Mouse (Mus musculus): ENCODE data around the gene Chat. TPM values are rescaled to one million over a fixed set of nuclear protein-coding genes. Genes with fewer than 3 reads are reported as not detected.

Chat gene
- 1 to 10 TPM in 1 of 2 experiments, under 1 TPM in 1; 0.76 to 3.1 TPM for total RNA-seq (2021)

- intact Hi-C loops (cut with DNase I), result no loop called here
- no peak for DNase-seq (ENCODE audit: low spot score in 2 of 2)
These were observed at the start of gene Chat for GRCm38 (mm10) chr14:32465889-32466288. Gene Chat (minus strand): TSS chr14:32465989.

- intact Hi-C loops (cut with DNase I), result no loop called here
- DNase-seq (ENCODE audit: low spot score in 2 of 2), result peak; percentile 93 to 95
These were observed 47.7 kb upstream of the Chat start, which contains the start of gene Ercc6 for GRCm38 (mm10) chr14:32513336-32514032. Gene Ercc6 (plus strand): TSS chr14:32513521.

DNA sequence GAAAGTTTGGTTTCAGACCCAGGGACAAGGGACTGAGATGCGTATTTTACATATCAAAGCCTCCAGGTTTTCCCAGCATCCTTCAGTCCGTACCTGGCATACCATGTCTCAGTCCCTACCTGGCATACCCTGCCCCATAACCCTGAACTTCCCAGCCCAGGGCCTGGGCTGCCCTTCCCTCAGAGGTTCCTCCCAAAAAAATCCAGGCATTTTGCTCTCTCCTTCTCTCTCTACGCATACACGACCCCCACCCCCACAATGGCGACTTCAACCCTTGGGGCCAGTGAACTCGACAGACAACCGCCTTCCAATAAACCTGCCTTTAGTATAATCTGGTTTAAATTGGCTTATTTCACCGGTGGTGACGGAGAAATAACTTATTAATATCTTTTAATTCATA lies 47.1 kb upstream of the Chat start:
- intact Hi-C loops (cut with DNase I), result no loop called here
- no peak for DNase-seq (ENCODE audit: low spot score in 2 of 2)

DNA sequence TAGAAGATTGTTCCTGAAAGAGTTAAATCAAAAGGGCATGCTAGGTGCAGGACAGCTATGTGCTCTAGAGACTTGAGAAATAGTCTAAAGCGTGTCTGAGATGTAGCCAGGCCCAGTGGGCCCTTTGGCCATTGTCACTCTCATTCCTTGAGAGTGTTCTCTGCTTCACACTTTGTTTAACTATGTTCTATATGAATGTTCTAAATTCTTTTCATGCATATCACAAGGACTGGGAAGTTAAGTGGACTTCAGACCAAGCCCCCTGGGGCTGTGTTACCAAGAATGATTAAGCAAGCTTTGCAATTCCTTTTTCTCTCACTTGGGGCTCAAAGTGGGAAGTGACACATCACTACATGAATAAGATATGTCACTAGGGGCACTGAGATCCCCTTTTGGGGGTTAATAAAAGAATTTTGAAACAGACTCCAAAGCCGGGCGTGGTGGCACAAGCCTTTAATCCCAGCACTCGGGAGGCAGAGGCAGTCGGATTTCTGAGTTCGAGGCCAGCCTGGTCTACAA lies 43.7 kb upstream of the Chat start:
- intact Hi-C loops (cut with DNase I), result no loop called here
- DNase-seq (ENCODE audit: low spot score in 2 of 2), result no peak

- intact Hi-C loops (cut with DNase I), result no loop called here
- DNase-seq (ENCODE audit: low spot score in 2 of 2), result no peak
These were observed 42.5 kb upstream of the Chat start for GRCm38 (mm10) chr14:32508105-32508835.

GRCm38 (mm10) chr14:32507216-32507615 lies 41.4 kb upstream of the Chat start:
- DNase-seq (ENCODE audit: low spot score in 2 of 2), result no peak
- intact Hi-C loops (cut with DNase I), result no loop called here

GRCm38 (mm10) chr14:32506329-32506728 lies 40.5 kb upstream of the Chat start:
- intact Hi-C loops (cut with DNase I), result no loop called here

GRCm38 (mm10) chr14:32503897-32504296 lies 38.1 kb upstream of the Chat start:
- intact Hi-C loops (cut with DNase I), result no loop called here
- DNase-seq (ENCODE audit: low spot score in 2 of 2), result no peak

More at GRCm38 (mm10) chr14:32506329-32506728, 40.5 kb upstream of the Chat start:
- DNase-seq (ENCODE audit: low spot score in 2 of 2), result no peak

GRCm38 (mm10) chr14:32502764-32503688 lies 37.2 kb upstream of the Chat start:
- DNase-seq (ENCODE audit: low spot score in 2 of 2), result no peak
- intact Hi-C loops (cut with DNase I), result no loop called here

- intact Hi-C loops (cut with DNase I), result no loop called here
- no peak for DNase-seq (ENCODE audit: low spot score in 2 of 2)
These were observed 35.5 kb upstream of the Chat start for GRCm38 (mm10) chr14:32501303-32501702.

- no peak for DNase-seq (ENCODE audit: low spot score in 2 of 2)
- intact Hi-C loops (cut with DNase I), result no loop called here
These were observed 30.5 kb upstream of the Chat start for GRCm38 (mm10) chr14:32496115-32496850.

GRCm38 (mm10) chr14:32492521-32492920 lies 26.7 kb upstream of the Chat start:
- intact Hi-C loops (cut with DNase I), result no loop called here
- peak; percentile 29 to 68 for DNase-seq (ENCODE audit: low spot score in 2 of 2)

DNA sequence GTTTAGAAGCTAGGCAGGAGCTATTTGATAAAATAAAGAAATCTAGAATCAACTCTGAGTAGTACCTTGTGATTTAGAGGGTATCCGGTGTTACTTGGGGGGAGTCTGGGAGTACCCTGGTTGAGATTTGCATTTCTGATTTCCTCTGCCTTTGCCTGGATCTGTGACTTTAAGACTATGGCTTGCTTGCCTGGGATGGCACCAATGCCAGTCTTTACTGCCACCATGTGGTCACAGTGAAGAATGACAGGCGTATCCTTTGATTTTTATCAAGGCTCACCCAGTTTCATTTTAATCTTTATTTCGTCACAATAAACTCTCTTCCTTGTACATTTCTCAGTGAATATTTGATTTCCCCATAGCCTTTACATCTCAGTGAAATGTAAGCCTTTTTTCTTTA lies 16.3 kb upstream of the Chat start:
- DNase-seq (ENCODE audit: low spot score in 2 of 2), result no peak
- intact Hi-C loops (cut with DNase I), result loop anchor here (2.0 kb wide), 1 partner anchor 253 kb away; no protein-coding TSS in a partner anchor

GRCm38 (mm10) chr14:32477581-32477980 lies 11.8 kb upstream of the Chat start:
- no peak for DNase-seq (ENCODE audit: low spot score in 2 of 2)
- intact Hi-C loops (cut with DNase I), result no loop called here

- intact Hi-C loops (cut with DNase I), result no loop called here
- no peak for DNase-seq (ENCODE audit: low spot score in 2 of 2)
These were observed 10.8 kb upstream of the Chat start for GRCm38 (mm10) chr14:32476559-32476958.

- intact Hi-C loops (cut with DNase I), result loop anchor here (2.0 to 5.0 kb wide), 2 partner anchors 161 to 244 kb away; no protein-coding TSS in a partner anchor
- peak; percentile 63 to 83 for DNase-seq (ENCODE audit: low spot score in 2 of 2)
These were observed 7.2 kb upstream of the Chat start for GRCm38 (mm10) chr14:32472996-32473395.

GRCm38 (mm10) chr14:32467606-32468005 lies 1.8 kb upstream of the Chat start:
- no peak for DNase-seq (ENCODE audit: low spot score in 2 of 2)
- intact Hi-C loops (cut with DNase I), result no loop called here

DNA sequence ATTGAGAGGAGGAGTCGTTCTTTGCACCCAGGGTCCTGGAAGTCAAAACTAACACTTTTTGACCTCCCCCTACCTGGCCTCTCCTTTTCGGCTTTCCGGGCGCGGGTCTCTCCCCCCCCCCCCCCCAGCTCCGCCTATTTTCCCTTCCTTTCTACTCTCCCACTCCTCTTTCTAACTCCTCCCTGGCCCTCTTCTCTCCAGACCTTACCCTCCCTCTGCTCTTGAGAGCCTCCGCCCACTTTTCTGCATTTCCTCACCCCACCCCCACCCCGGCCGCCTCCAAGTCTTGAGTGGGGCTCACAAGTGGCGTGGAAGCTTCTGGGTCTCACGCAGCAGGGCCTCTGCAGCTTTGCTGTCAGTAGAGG lies 301 bp downstream of the Chat start:
- no peak for DNase-seq (ENCODE audit: low spot score in 2 of 2)
- intact Hi-C loops (cut with DNase I), result no loop called here
